Mouse (Mus musculus) thymus, postnatal 0 days (tissue): ENCODE results near the gene Gle1. TPM values are rescaled to one million over a fixed set of nuclear protein-coding genes. Genes with fewer than 3 reads are reported as not detected.
"Not testable (repeated sequence)": the region's sequence is repeated elsewhere in the genome, so short reads cannot be mapped to it uniquely, and the experiment has no call there.

ENCODE experiments used
- DNase-seq: peaks from one replicate; pipeline ENCODE4 v3.0.0-alpha.2; 2015; ENCODE audit warnings: low spot score
- polyA plus RNA-seq: library from polyadenylated mRNA; unstranded; fragments of >200 nt; fragmentation: Nextera tagmentation; extraction: Ambion mirVana; gene quantifications from 2 replicates; pipeline ENCODE4 v1.2.1, GENCODE M21; 2015

Gene Gle1
- 47.6 and 55.3 TPM in 2 replicates for polyA plus RNA-seq

DNA sequence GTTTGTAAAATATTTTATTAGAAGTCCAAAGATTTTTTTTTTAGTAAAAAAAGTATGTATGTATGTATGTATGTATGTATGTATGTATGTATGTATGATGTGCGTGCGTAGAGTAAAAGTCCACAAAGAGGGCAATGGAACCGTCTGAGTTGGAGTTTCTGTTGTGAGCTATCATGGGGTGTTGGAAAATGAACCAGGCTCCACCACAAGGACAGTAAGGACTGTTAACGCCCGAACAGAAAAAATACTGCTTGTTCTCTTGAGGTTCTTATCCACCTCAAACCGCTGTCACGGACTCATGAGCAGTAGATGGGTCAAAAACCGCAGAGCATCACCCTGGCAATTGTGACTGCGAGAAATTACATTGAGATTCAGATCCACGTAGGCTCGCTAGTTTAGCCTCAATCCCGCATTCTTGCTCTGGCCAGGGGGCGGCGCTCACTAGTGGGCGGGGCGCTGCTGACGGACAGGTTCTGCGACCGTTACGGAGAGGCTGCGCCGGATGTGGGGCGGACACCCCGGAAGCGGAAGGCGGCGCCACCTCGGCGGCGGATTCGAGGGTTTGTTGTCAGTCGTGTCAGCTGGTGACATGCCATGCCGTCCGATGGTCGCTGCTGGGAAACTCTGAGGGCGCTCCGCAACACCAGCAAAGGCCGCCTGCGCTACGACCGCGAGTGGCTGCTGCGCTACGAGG, at the start of gene Gle1:
Gle1 (plus strand) TSS at position 521 of the 694 bp plus-strand sequence.
- peak; percentile 96 for DNase-seq

DNA sequence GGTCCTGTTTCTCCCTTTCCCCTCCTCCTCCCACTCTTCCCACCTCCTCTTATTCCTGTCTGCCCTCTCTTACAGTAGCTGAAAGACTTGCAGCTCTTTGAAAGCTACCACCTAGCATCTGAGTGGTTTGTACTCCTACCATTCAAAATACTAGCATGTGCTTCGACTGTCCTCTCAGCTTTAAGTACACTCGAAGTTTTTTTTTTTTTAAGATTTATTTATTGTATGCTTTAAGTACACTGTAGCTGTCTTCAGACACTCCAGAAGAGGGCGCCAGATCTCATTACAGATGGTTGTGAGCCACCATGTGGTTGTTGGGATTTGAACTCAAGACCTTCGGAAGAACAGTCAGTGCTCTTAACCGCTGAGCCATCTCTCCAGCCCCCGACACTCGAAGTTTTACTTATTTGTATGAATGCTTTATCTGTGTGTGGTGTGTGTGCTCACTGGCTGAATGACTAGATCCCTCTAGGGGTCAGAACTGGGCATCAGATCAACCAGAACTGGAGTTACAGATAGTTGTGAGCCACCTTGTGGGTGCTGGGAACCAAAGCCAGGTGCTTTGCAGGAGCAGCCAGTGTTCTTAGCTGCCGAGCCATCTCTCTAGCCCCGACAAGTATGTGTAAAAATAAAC, 48.5 kb upstream of the Gle1 start:
- not testable (repeated sequence) for DNase-seq

- peak; percentile 99 for DNase-seq
Measured at GRCm38 (mm10) chr2:29889066-29889944, 45.9 kb upstream of the Gle1 start, which contains the start of gene Odf2. Gene Odf2, plus strand, starts transcription at chr2:29889221.

GRCm38 (mm10) chr2:29889991-29890833, 45.0 kb upstream of the Gle1 start:
- peak; percentile 68 for DNase-seq

DNA sequence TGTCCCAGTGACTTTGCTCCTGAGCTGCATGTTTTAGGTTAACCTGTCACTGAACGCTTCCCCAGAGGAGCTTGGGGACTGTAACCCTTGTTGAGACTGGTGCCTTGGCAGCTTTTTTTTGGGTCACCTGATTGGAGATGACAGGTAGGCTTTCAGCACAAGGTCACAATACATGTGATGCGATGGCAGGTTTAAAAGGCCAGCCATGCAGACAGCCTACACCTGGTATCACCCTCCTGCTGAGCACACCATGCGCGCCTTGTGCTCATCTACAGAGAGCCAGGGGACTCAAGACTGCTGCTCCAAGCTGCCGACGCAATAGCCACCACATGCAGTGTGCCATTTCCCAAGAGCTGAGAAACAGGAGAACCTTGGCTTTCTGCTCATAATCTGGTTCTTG, 43.5 kb upstream of the Gle1 start:
- DNase-seq: no peak

DNA sequence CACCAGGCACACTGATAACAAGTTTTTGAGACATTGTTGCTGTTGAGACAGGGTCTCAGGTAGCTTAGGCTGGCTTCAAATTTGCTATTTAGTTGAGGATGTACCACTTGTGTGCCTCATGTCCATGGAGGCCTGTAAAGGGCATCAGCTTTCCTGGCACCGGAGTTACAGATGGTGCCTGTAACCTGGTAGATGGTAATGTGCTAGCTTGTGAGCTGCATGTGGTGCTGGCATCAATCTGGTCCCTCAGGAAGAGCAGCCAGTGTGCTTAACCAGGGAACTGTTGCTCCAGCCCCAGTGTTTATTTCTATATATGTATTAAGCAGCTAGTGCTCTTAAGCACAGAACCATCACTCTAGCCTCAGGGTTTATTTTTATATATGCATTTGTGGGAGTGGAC, 39.2 kb upstream of the Gle1 start:
- no peak for DNase-seq

DNA sequence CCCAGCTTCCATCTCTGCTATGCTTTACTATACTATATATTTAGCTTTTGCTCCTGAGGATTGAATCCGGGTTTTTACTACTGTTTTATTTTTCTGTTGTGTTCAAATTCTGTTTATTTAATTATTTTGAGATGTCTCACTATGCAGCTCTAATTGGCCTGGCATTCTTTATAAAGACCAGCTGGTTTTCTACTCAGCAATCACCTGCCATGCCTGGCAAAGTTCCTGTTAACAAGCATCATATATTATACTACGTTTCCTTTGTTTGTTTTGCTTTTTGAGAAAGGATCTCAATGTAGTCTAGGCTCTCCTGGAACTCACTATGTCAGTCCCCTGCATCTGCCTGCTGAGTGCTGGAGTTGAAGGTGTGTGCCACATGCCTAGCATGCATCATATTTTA, 37.9 kb upstream of the Gle1 start:
- DNase-seq: no peak

DNA sequence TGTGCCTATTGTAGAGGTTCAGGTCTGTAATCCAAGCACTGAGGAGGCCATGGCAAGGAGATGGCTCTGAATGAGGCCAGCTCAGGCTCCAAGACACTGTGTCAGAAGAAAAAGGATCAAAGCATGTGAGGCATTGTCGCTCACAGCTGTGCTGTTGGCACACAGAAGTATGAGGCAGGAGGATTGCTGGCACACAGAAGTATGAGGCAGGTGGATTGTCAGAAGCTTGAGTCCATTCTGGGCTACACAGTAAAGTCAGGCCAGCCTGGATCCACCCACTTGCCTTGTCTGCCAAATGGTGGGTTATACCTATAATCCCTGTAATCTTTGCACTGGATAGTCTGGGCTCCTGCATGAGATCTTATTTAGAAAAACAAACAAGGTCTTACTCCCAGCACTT, 37.1 kb upstream of the Gle1 start:
- no peak for DNase-seq

DNA sequence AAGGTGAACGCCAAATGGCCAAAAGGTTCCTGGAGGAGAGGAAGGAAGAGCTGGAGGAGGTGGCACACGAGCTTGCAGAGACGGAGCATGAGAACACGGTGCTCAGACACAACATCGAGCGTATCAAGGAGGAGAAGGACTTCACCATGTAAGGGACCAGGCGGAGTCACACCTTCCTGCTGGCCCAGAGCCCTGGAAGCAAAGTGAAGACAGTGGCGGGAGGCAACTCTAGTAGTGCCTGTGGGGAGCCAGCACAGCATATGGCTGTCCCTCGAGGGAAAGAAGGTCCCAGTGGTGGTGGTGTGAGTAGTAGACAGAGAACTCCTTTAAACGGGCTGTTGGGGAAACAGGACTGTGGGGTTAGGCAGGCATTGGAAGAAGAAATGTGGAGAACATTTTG, 33.0 kb upstream of the Gle1 start:
- no peak for DNase-seq

DNA sequence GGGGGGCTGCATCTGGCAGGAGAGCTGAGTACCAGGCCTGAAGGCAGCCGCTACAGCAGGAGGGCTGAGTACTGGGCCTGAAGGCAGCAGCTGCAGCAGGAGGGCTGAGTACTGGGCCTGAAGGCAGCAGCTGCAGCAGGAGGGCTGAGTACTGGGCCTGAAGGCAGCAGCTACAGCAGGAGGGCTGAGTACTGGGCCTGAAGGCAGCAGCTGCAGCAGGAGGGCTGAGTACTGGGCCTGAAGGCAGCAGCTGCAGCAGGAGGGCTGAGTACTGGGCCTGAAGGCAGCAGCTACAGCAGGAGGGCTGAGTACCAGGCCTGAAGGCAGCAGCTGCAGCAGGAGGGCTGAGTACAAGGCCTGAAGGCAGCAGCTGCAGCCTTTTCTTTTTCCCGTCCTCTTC, 27.1 kb upstream of the Gle1 start:
- DNase-seq: not testable (repeated sequence)

GRCm38 (mm10) chr2:29910042-29910441, 25.2 kb upstream of the Gle1 start:
- DNase-seq: peak; percentile 35

- no peak for DNase-seq
Measured at GRCm38 (mm10) chr2:29917621-29918020, 17.6 kb upstream of the Gle1 start.

DNA sequence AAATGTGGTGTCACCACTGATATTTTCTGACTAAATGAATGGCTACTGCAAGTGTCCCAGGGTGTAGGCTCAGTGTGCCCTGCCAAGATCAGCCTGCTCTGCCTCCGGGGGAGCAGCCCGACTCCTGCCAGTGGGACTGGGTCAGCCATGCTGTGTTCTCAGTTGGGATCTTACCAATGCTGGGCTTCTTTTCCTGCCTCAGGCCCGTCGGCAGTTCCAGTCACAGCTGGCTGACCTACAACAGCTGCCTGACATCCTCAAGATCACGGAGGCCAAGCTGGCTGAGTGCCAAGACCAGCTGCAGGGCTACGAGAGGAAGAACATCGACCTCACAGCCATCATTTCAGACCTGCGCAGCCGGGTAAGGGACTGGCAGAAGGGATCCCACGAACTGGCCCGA, 13.2 kb upstream of the Gle1 start:
- no peak for DNase-seq

DNA sequence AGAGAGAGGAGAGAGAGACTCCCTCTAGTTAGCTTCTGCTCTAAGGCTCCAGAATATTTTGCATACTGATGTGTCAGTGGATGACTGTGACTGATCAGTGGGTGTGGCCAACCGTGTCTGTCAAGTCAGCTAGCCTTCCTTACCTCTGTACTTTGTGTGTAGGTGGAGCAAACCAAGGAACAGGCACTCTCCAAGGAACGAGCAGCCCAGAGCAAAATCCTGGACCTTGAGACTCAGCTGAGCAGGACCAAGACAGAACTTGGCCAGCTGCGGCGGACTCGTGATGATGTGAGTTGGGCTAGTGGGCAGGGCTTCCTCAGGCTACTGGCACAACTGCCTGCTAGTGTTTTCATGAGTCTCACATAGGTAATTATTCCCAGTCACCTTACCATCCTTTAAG, 8.7 kb upstream of the Gle1 start:
- no peak for DNase-seq

- DNase-seq: no peak
Measured at GRCm38 (mm10) chr2:29930506-29930905, 4.7 kb upstream of the Gle1 start.

- no peak for DNase-seq
Measured at GRCm38 (mm10) chr2:29931194-29931593, 4.0 kb upstream of the Gle1 start.

DNA sequence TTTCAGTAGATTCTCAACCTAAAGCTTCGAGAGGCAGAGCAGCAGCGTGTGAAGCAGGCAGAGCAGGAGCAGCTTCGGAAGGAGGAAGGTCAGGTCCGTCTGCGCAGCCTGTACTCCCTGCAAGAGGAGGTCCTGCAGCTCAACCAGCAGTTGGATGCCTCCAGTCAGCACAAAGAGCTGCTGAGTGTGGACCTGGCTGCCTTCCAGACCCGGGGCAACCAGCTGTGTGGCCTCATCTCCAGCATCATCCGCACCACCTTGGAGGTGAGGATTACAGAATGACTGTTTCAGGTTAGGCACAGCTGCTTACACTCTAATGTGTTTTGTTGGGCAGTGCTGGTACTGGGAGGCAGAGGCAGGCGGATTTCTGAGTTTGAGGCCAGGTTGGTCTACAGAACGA, 4.8 kb downstream of the Gle1 start:
- no peak for DNase-seq

DNA sequence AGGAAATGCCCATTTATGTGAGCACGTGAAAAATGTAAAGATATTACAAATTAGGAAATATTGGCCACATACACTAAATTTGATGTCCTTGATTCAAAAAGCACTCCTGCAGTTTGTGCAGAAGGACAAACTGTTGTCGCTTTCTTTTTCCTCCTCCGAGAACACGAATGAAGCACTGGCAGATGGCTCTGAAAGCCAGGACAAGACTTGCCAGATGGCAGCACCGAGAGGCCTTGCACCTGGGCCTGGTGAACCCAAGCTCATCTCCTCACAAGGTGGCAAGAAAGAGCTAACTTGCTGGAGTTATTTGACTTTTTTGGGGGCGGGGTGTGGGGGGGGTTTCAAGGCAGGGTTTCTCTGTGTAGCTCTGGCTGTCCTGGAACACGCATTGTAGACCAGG, 5.6 kb downstream of the Gle1 start:
- no peak for DNase-seq

GRCm38 (mm10) chr2:29944723-29945122, 9.5 kb downstream of the Gle1 start:
- DNase-seq: no peak

GRCm38 (mm10) chr2:29948896-29949295, 13.7 kb downstream of the Gle1 start:
- DNase-seq: no peak

DNA sequence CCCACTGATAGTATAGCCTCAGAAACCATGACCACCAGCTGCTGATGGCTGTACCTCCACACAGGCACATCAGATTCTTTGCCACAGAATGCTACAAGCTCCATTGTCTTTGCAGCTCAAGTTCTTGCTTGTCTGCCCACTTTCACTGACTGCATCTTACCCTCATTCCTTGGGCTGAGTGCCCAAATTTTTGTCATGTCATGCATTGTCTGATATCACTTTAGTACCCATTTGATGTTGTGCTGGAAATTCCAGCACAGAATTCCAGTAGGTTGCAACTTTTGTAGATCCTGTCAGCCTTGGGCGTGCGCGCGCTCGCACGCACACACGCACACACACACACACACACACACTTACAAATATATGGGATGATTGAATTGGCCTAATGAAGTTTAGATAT, 26.0 kb downstream of the Gle1 start:
- no peak for DNase-seq
